Mouse (Mus musculus): ENCODE results near the gene Usp16.
"Not testable (repeated sequence)": the region's sequence is repeated elsewhere in the genome, so short reads cannot be mapped to it uniquely, and the experiment has no call there.

The Usp16 gene

GRCm38 (mm10) chr16:87486739-87487138 lies 32.2 kb downstream of the Usp16 start:
- no peak for DNase-seq (ENCODE audit: low spot score)

DNA sequence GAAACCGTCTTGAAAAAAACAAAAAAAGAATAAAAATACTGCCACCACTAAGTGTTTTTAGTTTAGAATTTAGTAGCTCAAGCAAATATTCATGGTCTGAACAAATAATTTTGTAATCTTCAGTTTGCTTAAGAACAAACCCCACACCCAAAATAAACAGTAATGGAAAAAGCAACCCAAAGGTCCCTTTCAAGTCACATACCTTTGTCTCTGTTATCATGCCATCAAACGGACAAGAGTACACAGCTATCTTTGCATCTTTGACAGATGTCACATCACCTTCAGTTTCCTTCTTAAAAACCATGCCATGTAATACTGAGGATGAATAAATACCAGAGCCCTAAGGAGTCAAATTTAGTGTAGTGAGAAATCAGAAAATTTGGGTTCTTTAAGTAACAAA lies 34.1 kb downstream of the Usp16 start:
- DNase-seq (ENCODE audit: low spot score), result no peak

DNA sequence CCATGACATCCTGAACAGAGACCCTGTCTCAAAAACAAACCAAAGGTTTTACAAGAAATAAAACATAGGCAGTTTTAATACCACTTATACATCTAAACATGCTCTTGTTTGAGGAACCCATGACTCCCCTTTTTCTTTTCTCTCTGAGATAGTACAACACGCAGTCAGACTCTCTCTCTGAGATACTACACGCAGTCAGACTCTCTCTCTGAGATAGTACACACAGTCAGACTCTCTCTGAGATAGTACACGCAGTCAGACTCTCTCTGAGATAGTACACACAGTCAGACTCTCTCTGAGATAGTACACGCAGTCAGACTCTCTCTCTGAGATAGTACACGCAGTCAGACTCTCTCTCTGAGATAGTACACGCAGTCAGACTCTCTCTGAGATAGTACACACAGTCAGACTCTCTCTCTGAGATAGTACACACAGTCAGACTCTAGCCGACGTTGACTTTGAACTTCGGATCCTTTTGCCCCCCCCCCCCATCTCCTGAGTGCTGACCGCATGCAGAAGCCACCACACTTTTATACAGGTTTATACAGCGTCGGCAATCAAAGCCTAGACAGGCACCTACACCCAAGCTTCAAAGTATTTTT lies 37.8 kb downstream of the Usp16 start:
- not testable (repeated sequence) for DNase-seq (ENCODE audit: low spot score)

DNA sequence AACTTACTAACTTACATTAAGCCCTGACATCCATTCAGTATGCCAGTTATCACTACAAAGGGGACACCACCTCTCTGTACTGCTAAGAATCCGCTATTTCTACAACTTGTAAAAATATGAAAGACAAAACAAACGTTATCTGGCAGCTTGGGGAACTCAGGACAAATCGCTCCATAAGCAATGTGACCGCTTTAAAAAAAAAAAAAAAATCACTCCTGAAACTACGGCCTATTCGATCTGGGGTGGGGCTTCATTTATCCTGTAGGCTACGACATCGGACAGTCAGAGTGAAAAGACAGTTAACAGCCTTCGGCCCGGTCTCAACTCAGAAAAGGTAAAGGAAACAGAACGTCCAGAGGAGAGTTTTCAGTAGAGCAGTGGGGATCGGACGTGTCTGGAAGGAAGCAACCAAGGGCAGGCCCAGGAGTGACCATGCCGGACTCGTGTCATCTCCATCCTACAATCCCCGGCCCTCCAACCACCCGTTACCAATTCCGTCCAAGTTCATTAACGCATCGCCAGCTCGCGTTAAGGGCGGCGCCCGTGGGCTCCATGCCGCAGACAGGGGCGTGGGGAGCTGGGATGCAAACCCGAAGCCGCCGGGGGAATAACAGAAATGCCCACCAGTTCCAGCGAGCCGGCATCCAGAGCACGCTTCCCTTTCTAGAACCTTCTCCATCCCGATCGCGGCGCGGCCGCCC lies 40.6 kb downstream of the Usp16 start:
- DNase-seq (ENCODE audit: low spot score), result no peak

DNA sequence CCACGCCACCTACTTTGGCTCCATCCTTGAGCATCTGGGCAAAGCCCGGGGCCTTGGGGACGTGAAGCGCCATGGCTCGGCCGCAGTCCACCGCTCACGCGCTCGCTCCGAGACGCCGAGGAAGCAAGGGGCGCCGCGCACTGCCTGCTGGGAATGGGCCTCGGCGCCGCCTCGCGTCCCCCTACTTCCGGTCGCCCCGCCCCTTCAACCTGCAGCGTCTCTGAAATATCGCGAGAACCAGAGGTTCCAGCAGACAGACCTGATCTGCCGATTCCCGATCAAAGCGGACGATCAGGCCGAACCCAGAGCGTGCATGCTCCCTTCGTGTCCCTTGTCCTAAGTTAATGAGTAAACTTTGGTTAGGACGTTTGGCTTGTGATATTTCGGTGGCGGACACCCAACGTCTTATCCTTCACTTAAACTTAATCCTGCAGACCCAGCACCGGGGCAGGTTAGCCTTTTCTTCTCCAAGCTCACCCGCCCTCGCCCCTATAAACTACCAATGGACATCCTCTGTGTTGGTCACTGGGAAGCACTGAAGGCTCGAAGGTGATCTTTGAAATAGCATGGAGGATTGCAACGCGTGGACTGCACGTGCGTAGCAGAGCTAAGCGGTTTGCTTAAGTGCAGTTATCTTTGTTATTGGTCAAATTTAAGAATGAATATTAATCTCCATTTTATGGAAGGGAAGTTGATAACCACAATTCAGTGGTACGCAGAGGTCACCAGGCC lies 41.4 kb downstream of the Usp16 start, which contains the start of gene Cct8:
Cct8 (minus strand) TSS at position 158 of the 732 bp plus-strand sequence.
- peak; percentile 96 for DNase-seq (ENCODE audit: low spot score)

- no peak for DNase-seq (ENCODE audit: low spot score)
These were observed 42.2 kb downstream of the Usp16 start for GRCm38 (mm10) chr16:87496728-87497127.

- DNase-seq (ENCODE audit: low spot score), result no peak
These were observed 42.7 kb downstream of the Usp16 start for GRCm38 (mm10) chr16:87497171-87497570.

DNA sequence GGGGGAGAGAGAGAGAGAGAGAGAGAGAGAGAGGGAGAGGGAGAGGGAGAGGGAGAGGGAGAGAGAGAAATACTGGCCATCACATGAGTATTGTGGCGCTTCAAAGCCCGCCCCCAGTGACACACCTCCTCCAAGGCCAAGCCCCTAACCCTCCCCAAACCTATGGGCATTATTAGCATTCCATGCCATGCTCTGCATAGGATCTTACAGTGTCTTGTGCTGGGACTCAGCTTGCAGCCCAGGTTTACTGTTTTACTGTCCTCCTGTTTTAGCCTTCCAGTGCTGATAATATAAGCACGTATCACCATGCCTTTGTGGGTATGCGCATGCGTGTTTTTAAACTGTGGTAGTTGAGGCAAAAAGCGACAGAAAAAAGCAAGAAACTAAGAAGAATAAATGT lies 45.1 kb downstream of the Usp16 start:
- no peak for DNase-seq (ENCODE audit: low spot score)

- peak; percentile 28 for DNase-seq (ENCODE audit: low spot score)
These were observed 47.0 kb downstream of the Usp16 start for GRCm38 (mm10) chr16:87501304-87502078.

- no peak for DNase-seq (ENCODE audit: low spot score)
These were observed 57.2 kb downstream of the Usp16 start for GRCm38 (mm10) chr16:87511706-87512105.

DNA sequence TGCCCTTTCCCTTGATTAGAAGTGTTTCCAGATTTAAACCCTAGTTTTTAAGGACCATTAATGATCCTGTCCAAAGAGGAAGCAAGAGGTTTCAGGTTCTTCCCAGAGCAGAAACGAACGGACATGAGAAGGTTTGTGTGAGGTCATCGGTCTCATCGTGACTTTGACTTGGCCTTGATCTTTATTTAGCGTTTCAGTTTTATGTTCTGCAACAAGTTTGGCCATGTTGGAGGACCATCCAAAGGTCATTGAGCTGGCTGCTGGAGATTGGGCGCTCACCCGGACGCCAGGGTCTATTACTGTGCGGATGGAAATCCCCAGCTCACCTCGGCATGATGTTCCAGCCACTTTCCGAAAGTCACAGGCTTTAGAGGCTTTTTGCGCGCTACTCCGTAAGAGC lies 57.8 kb downstream of the Usp16 start:
- no peak for DNase-seq (ENCODE audit: low spot score)

DNA sequence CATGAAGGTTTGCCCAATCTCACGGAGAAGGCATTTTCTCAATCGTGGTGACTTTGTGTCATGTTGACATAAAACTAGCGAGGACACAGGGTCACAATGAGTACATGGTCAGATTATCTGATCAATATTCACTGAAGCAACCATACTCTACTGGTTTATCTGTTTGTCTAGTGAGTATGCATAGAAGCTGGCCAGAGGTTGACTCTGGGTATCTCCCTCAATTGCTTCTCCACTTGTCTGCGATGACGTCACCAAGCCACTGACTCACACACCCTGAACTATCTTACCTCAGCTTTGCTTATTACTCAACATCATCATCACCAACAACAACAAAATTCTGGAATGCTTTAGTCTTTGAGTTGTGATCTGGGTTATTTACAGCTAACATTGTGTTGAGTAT lies 69.7 kb downstream of the Usp16 start:
- no peak for DNase-seq (ENCODE audit: low spot score)

- no peak for DNase-seq (ENCODE audit: low spot score)
These were observed 73.2 kb downstream of the Usp16 start for GRCm38 (mm10) chr16:87527553-87528249.

DNA sequence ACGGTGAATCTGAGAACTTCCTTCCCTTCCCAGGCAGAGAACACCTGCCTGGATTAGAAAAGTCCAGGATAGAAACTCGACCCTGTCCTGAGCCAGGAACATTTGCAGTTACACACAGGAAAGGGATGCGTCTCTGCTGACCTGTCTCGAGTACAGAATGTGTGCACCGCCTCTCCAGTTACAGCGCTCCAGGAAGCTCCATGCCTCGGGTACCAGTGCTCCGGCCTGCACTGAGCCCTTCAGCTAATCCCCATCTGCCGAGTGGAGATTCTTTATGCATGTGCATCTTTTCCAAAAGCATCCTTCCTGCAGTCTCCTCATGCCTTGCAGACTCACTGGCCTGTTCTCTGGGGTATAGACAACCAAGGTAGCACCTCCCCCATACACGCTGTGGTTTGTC lies 74.3 kb downstream of the Usp16 start:
- no peak for DNase-seq (ENCODE audit: low spot score)
